11 mouse cellular contexts compared by ENCODE assay signal in genomic region chr3:84219166-84219710, GRCm38 (mm10). TPM values are rescaled to one million over a fixed set of nuclear protein-coding genes. Genes with fewer than 3 reads are reported as not detected.
A peak's percentile ranks its signal among the peaks of the same experiment; 100 is the strongest.
DNase-seq lines count a peak whose midpoint lies in the region; ATAC-seq and TF ChIP-seq lines count a peak whose summit lies in the region.
"Had no signal": no experiment of that assay in that cellular context is flagged by ENCODE, and none has a peak within 500 bp of the region (broad histone marks: within the 10 kb centered on the region; RNA-seq: fewer than 3 reads in every experiment).

No protein-coding gene starts in this region.

- H3K36me3 ChIP-seq in lung, embryonic 14.5 days (ENCODE audit: insufficient read depth) = no peaks in the 10 kb centered on the region
- no peaks in the 10 kb centered on the region for H3K36me3 ChIP-seq in embryonic facial prominence, embryonic 14.5 days (ENCODE audit: control insufficient read depth, insufficient read depth, low read length)
- H3K36me3 ChIP-seq in limb, embryonic 13.5 days = no peaks in the 10 kb centered on the region
- H3K36me3 ChIP-seq in stomach, embryonic 16.5 days (ENCODE audit: control insufficient read depth, insufficient read depth, low read length) = no peaks in the 10 kb centered on the region
- H3K36me3 ChIP-seq: embryonic facial prominence, embryonic 15.5 days; heart, embryonic 15.5 days had no signal

- H3K9ac ChIP-seq in lung, embryonic 14.5 days = no peak overlapping the region
- no peak overlapping the region for H3K9ac ChIP-seq in embryonic facial prominence, embryonic 14.5 days (ENCODE audit: low read depth, low read length)
- no peak overlapping the region; the same call in 1 of the 2 replicates for H3K9ac ChIP-seq in limb, embryonic 13.5 days
- no peak overlapping the region for H3K9ac ChIP-seq in stomach, embryonic 16.5 days (ENCODE audit: low read length)
- H3K9ac ChIP-seq: embryonic facial prominence, embryonic 15.5 days; heart, embryonic 15.5 days had no signal

- ATAC-seq in lung, embryonic 14.5 days (ENCODE audit: insufficient read depth) = no peak
- ATAC-seq in embryonic facial prominence, embryonic 14.5 days (ENCODE audit: low read depth) = no peak
- no peak for ATAC-seq in limb, embryonic 13.5 days (ENCODE audit: low FRiP score, low read depth)
- no peak for ATAC-seq in stomach, embryonic 16.5 days (ENCODE audit: insufficient read depth, low FRiP score)

- peak overlapping the region; percentile 70; the same call in 1 of the 2 replicates for H3K4me2 ChIP-seq in lung, embryonic 14.5 days
- H3K4me2 ChIP-seq in embryonic facial prominence, embryonic 14.5 days (ENCODE audit: low read depth, low read length) = peak overlapping the region; percentile 66
- H3K4me2 ChIP-seq in limb, embryonic 13.5 days (replicated peaks) = peak overlapping the region; percentile 89; the same call in 1 of the 2 replicates
- H3K4me2 ChIP-seq in stomach, embryonic 16.5 days (ENCODE audit: low read depth, low read length) = peak overlapping the region; percentile 68; the same call in 1 of the 2 replicates

- peaks cover 5% of the 10 kb centered on the region for H3K4me1 ChIP-seq in lung, embryonic 14.5 days (ENCODE audit: insufficient read depth)
- H3K4me1 ChIP-seq in lung, adult 2 months (ENCODE audit: control insufficient read depth, insufficient read depth, low read length) = peaks cover 8% of the 10 kb centered on the region
- H3K4me1 ChIP-seq in embryonic facial prominence, embryonic 14.5 days (ENCODE audit: control insufficient read depth, insufficient read depth, low read length) = peaks cover 46% of the 10 kb centered on the region
- H3K4me1 ChIP-seq in limb, embryonic 13.5 days = peaks cover 48% of the 10 kb centered on the region
- H3K4me1 ChIP-seq in stomach, embryonic 16.5 days (ENCODE audit: control insufficient read depth, insufficient read depth, low read length) = peaks cover 10% of the 10 kb centered on the region

- no peak overlapping the region for H3K4me3 ChIP-seq in lung, embryonic 14.5 days (ENCODE audit: low read depth, low read length)
- H3K4me3 ChIP-seq in lung, adult 2 months (replicated peaks; ENCODE audit: extremely low read depth, low read depth, low read length) = no peak overlapping the region
- peak overlapping the region; percentile 43 for H3K4me3 ChIP-seq in embryonic facial prominence, embryonic 14.5 days (ENCODE audit: low read depth, low read length)
- no peak overlapping the region for H3K4me3 ChIP-seq in limb, embryonic 13.5 days
- no peak overlapping the region for H3K4me3 ChIP-seq in stomach, embryonic 16.5 days (replicated peaks; ENCODE audit: low read length)

- no peak for TF ChIP-seq POLR2A in lung, adult 2 months (IDR thresholded peaks at IDR 0.05; ENCODE audit: borderline replicate concordance, extremely low read depth, low read depth, low read length)

- no peaks in the 10 kb centered on the region for H3K27me3 ChIP-seq in lung, embryonic 14.5 days (ENCODE audit: insufficient read depth, low read length)
- no peaks in the 10 kb centered on the region for H3K27me3 ChIP-seq in embryonic facial prominence, embryonic 14.5 days (replicated peaks; ENCODE audit: control insufficient read depth, insufficient read depth, low read length)
- H3K27me3 ChIP-seq in limb, embryonic 13.5 days = no peaks in the 10 kb centered on the region
- H3K27me3 ChIP-seq in stomach, embryonic 16.5 days (ENCODE audit: control insufficient read depth, insufficient read depth, low read length) = no peaks in the 10 kb centered on the region
- H3K27me3 ChIP-seq: embryonic facial prominence, embryonic 15.5 days had no signal

- TF ChIP-seq CTCF in lung, embryonic 14.5 days (IDR thresholded peaks at IDR 0.05; ENCODE audit: low read depth) = peak; percentile 16; the same call in 1 of the 2 replicates
- TF ChIP-seq CTCF in lung, adult 2 months (IDR thresholded peaks at IDR 0.05; ENCODE audit: insufficient read depth, low read length) = no peak

- WGBS in lung, embryonic 14.5 days = 36% methylated on average over 2 of the region's 2 CpGs
- 28% methylated on average over 2 of the region's 2 CpGs for WGBS in lung, adult 2 months
- WGBS in embryonic facial prominence, embryonic 14.5 days = 17% methylated on average over 2 of the region's 2 CpGs
- WGBS in limb, embryonic 13.5 days = 29% methylated on average over 2 of the region's 2 CpGs
- 35% methylated on average over 2 of the region's 2 CpGs for WGBS in stomach, embryonic 16.5 days

- H3K9me3 ChIP-seq in lung, embryonic 14.5 days (ENCODE audit: low read depth, low read length) = no peaks in the 10 kb centered on the region
- H3K9me3 ChIP-seq in embryonic facial prominence, embryonic 14.5 days (ENCODE audit: control insufficient read depth, low read length) = no peaks in the 10 kb centered on the region
- no peaks in the 10 kb centered on the region for H3K9me3 ChIP-seq in limb, embryonic 13.5 days
- no peaks in the 10 kb centered on the region for H3K9me3 ChIP-seq in stomach, embryonic 16.5 days (replicated peaks; ENCODE audit: control insufficient read depth, low read length)
- H3K9me3 ChIP-seq: embryonic facial prominence, embryonic 15.5 days; heart, embryonic 15.5 days had no signal

- DNase-seq in lung, embryonic 14.5 days = no peak
- no peak for DNase-seq in lung, adult 2 months
- DNase-seq in embryonic facial prominence, embryonic 14.5 days (ENCODE audit: low spot score) = no peak
- DNase-seq in right cerebral cortex, postnatal 25 days = no peak
- DNase-seq in gastrocnemius, postnatal 25 days = no peak

- H3K27ac ChIP-seq in lung, embryonic 14.5 days (ENCODE audit: low read depth) = no peak overlapping the region
- peak overlapping the region; percentile 50; the same call in 1 of the 2 replicates for H3K27ac ChIP-seq in embryonic facial prominence, embryonic 14.5 days (replicated peaks; ENCODE audit: low read depth, low read length)
- H3K27ac ChIP-seq in limb, embryonic 13.5 days = no peak overlapping the region
- H3K27ac ChIP-seq in stomach, embryonic 16.5 days (ENCODE audit: low read length) = peak overlapping the region; percentile 55; the same call in 1 of the 2 replicates
- H3K27ac ChIP-seq: heart, embryonic 15.5 days had no signal

RNA-seq across cellular contexts. Expression of gene Gm6525, which starts 45.3 kb away (rescaled TPM):
- 1.2 and 1.6 TPM in 2 replicates for polyA plus RNA-seq in lung, embryonic 14.5 days (2014; fragmentation: Nextera tagmentation; extraction: Ambion mirVana)
- polyA plus RNA-seq in lung, adult 2 months (2012; rRNA removed) = not detected in 2 replicates
- polyA plus RNA-seq in embryonic facial prominence, embryonic 14.5 days (2014; fragmentation: Nextera tagmentation; extraction: Ambion mirVana) = 0.50 and 0.60 TPM in 2 replicates
- polyA plus RNA-seq in limb, embryonic 13.5 days (2015; fragmentation: Nextera tagmentation; extraction: Ambion mirVana) = 1.3 and 1.5 TPM in 2 replicates
- 0.60 and 0.70 TPM in 2 replicates for polyA plus RNA-seq in stomach, embryonic 16.5 days (2015; fragmentation: Nextera tagmentation; extraction: Ambion mirVana)
- not detected for total RNA-seq in gastrocnemius, postnatal 25 days (2021)
- total RNA-seq: liver, adult 2 months; monocyte, adult 5-6 weeks had no signal
- polyA plus RNA-seq: liver, adult 2 months had no signal

Comparison
In these comparisons a context has a peak if more than half of its experiments do, and no peak if none do; other contexts are left out.
1. H3K27ac ChIP-seq: peak in embryonic facial prominence, embryonic 14.5 days (single experiment) and stomach, embryonic 16.5 days (single experiment); none in lung, embryonic 14.5 days (single experiment) and limb, embryonic 13.5 days (single experiment).
2. Peak in every context shown above with its lines, with median percentiles within 50 percentile points of each other: H3K4me2 ChIP-seq.